Mouse (Mus musculus): ENCODE measurements at regions not wholly inside any gene's neighbourhood (a gene's known extent, or its start where the extent isn't known, plus 50 kb on each side); places are given as distances from the start of the nearest gene placed in this dataset.

DNA sequence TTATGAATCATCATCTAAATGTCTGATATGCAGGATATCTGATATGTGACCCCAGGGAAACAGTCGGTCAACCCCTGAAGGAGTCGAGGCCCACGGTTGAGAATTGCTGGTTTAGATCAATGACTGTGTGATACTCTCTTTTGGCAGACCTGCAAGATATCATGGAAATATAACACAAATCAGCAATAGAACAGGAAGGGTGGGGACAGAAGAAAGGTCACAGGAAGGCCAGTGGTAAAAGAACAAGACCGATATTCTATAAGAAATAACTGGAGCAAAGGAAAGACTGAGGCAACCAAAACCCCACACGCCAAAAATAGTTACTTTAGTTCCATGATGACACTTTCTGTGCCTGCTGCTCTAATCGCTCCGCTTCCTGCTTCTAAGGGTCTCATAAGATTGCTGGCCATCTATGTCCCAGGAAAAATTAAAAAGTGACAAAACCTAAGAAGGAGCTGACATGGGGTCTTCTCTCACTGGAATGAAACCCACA, 103.2 kb downstream of the Nfkbiz start:
- H3K4me1 ChIP-seq (replicated peaks) = no peaks in the 10 kb centered on the region
- no peaks in the 10 kb centered on the region for H3K27me3 ChIP-seq (replicated peaks)
- 84% methylated on average over 7 of the region's 7 CpGs for WGBS
- H3K9ac ChIP-seq = no peak overlapping the region
- no peaks in the 10 kb centered on the region for H3K36me3 ChIP-seq
- no peak overlapping the region for H3K4me2 ChIP-seq (replicated peaks)
- H3K27ac ChIP-seq = no peak overlapping the region
- ATAC-seq = no peak
- no peaks in the 10 kb centered on the region for H3K9me3 ChIP-seq
- no peak overlapping the region for H3K4me3 ChIP-seq (replicated peaks)

DNA sequence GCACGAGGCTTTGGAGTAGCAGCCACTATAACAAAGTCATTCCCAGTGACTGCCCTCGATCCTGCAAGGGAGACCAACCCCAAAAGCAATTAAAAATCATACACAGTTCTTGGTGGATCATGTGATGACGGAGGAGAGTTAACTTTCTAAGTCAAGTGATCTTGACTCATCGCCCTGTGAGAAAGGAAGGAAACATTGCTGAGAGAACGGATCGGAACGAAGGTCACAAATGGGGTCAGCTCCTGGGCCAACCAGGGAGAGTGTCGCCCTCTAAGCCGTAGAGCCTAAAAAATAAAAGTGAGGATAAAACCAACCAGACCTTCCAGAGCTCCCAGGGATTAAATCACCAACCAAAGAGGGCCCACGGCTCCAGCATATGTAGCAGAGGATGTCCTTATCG, 104.4 kb downstream of the Nfkbiz start:
- no peaks in the 10 kb centered on the region for H3K9me3 ChIP-seq
- no peaks in the 10 kb centered on the region for H3K27me3 ChIP-seq (replicated peaks)
- WGBS = 76% methylated on average over 11 of the region's 11 CpGs
- no peaks in the 10 kb centered on the region for H3K4me1 ChIP-seq (replicated peaks)
- no peaks in the 10 kb centered on the region for H3K36me3 ChIP-seq
- H3K27ac ChIP-seq = no peak overlapping the region
- peak; percentile 26; the same call in 1 of the 2 replicates for ATAC-seq
- H3K4me3 ChIP-seq (replicated peaks) = no peak overlapping the region
- H3K4me2 ChIP-seq (replicated peaks) = no peak overlapping the region
- H3K9ac ChIP-seq = no peak overlapping the region

DNA sequence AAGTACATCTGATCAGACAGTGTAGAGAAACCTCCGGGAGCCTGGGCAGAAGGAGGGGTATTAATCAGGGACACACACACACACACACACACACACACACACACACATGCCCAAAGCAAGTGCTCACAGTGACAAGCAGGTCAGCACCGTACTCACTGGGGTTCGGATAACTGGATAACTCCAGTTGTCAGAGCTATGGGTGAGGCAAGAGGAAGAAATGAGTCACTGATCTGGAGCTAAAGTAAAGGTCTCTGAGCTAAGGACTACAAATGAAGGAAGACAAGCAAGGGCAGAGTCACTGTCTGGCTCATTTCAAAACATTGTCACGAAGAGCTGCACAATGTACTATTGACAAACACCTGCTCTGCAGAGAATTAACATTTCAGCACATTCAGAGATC, 104.9 kb downstream of the Nfkbiz start:
- H3K27me3 ChIP-seq (replicated peaks) = no peaks in the 10 kb centered on the region
- no peak overlapping the region for H3K4me2 ChIP-seq (replicated peaks)
- ATAC-seq = peak; percentile 41
- no peaks in the 10 kb centered on the region for H3K9me3 ChIP-seq
- no peaks in the 10 kb centered on the region for H3K36me3 ChIP-seq
- no peaks in the 10 kb centered on the region for H3K4me1 ChIP-seq (replicated peaks)
- no peak overlapping the region for H3K9ac ChIP-seq
- 54% methylated on average over 4 of the region's 4 CpGs for whole genome bisulfite sequencing
- no peak overlapping the region for H3K4me3 ChIP-seq (replicated peaks)
- H3K27ac ChIP-seq = no peak overlapping the region

DNA sequence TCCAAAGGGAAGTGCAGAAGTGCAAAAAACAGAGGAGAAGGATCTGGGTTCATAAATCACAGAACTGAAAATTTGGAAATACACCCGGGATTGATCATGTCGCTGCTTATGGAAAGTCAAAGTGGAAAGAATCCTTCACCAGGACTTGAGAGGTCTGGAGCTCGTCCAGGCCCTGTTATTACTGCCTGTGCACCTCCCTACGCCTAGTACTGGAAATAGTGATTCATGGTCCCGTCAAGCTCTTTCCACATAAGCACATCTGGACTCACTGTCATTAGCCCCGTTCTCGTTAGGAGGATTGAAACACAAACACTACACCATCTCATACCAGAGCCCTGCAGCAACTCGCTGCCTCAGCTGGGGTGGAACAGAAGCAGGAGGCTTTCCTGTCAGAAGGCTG, 107.7 kb downstream of the Nfkbiz start:
- 36% methylated on average over 8 of the region's 8 CpGs for WGBS
- no peaks in the 10 kb centered on the region for H3K9me3 ChIP-seq
- no peak overlapping the region for H3K9ac ChIP-seq
- H3K4me2 ChIP-seq (replicated peaks) = no peak overlapping the region
- H3K27me3 ChIP-seq (replicated peaks) = no peaks in the 10 kb centered on the region
- H3K4me3 ChIP-seq (replicated peaks) = no peak overlapping the region
- H3K36me3 ChIP-seq = no peaks in the 10 kb centered on the region
- no peak overlapping the region for H3K27ac ChIP-seq
- no peak for ATAC-seq
- H3K4me1 ChIP-seq (replicated peaks) = no peaks in the 10 kb centered on the region

DNA sequence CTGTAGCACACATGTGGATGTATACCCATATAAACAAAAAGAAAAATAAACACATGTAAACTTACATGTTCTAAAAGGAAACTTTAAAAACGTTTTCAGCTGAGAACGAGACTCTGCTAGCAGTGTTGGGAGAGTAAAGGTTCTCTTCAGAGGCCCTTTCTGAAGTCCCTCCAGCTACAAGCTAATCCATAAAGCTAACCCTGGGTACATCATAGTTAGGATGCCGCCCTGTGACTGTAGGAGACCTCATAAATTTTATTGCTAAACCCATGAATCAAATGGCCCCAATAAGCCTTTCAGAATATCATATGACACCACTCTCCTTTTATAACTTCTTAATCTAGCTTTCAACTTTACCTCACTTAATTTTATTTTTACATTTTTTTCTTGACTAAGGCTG, 112.2 kb downstream of the Nfkbiz start:
- WGBS = 43% methylated on average over 3 of the region's 3 CpGs
- ATAC-seq = peak; percentile 81
- Histone ChIP-seq H3K9me3 (no peaks in the 10 kb centered on the region), H3K4me1 (replicated peaks) (no peaks in the 10 kb centered on the region), H3K4me3 (replicated peaks) (no peak overlapping the region), H3K27me3 (replicated peaks) (no peaks in the 10 kb centered on the region), H3K4me2 (replicated peaks) (no peak overlapping the region), H3K36me3 (no peaks in the 10 kb centered on the region), H3K27ac (no peak overlapping the region), H3K9ac (no peak overlapping the region)

DNA sequence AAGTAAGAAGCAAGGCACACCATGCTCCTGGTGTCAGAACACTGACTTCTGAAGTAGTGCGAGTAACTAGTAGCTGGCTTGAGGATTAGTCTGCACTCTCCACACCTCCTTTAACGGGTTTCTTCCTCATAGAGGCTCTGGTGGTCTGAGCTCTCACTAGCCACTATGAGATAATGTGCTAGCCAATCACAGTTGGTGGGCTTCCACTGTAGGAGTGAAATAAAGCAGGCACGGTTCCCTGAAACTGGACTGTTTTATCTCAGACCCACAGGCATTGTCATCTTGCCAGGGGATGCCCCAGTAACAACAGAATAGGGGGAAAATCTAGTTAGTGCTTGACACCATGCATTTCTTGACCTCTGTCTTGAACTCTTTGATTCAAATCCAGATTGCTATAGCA, 118.3 kb downstream of the Nfkbiz start:
- Histone ChIP-seq H3K27ac (no peak overlapping the region), H3K4me2 (replicated peaks) (no peak overlapping the region), H3K9me3 (no peaks in the 10 kb centered on the region), H3K9ac (no peak overlapping the region), H3K4me3 (replicated peaks) (no peak overlapping the region), H3K36me3 (no peaks in the 10 kb centered on the region), H3K4me1 (replicated peaks) (no peaks in the 10 kb centered on the region), H3K27me3 (replicated peaks) (no peaks in the 10 kb centered on the region)
- no peak for ATAC-seq
- WGBS = 46% methylated on average over 3 of the region's 3 CpGs

DNA sequence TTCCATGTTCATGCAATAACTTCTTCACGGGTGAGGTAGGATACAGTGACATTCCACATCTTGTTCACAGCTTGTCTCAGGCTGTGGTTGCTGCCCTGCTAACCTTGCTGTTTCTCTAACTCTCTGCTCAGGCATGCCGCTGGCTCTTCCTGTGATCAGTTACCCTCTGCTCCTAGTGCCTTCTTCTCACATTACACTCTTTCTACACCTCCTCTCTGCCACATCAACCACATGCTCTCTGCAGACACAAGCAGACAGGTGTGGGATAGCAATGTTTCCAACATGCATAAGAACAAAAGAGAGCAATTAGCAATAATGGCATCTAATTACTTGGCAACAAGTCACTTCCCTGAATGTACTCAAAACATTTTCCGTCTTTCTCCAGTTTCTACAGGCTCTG, 128.7 kb downstream of the Nfkbiz start:
- no peak overlapping the region for H3K27ac ChIP-seq
- H3K4me3 ChIP-seq (replicated peaks) = no peak overlapping the region
- H3K4me1 ChIP-seq (replicated peaks) = no peaks in the 10 kb centered on the region
- no peak overlapping the region for H3K9ac ChIP-seq
- H3K27me3 ChIP-seq (replicated peaks) = no peaks in the 10 kb centered on the region
- WGBS = 60% methylated on average over 3 of the region's 3 CpGs
- no peaks in the 10 kb centered on the region for H3K36me3 ChIP-seq
- ATAC-seq = no peak
- no peak overlapping the region for H3K4me2 ChIP-seq (replicated peaks)
- no peaks in the 10 kb centered on the region for H3K9me3 ChIP-seq

DNA sequence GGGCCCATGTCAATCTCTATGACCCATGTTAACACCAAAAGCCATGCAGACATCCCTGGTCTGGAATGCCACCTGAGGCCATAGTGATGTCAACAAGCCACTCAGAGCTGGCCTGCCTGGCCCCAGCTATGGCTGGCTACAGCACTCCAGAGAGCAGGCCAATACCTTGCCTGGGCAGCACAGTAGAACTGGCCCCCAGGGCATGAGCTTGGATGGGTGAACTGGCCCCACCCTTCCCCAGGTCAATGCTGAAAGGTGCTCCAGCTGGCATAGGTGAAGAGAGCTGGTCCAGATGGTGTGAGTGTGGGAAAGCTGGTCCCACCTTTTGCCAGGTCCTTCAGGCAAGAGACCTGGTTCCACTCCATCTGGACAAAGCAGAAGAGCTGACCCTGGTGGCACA, 132.2 kb downstream of the Nfkbiz start:
- H3K4me2 ChIP-seq (replicated peaks) = no peak overlapping the region
- H3K27ac ChIP-seq = no peak overlapping the region
- no peaks in the 10 kb centered on the region for H3K9me3 ChIP-seq
- H3K36me3 ChIP-seq = no peaks in the 10 kb centered on the region
- H3K4me3 ChIP-seq (replicated peaks) = no peak overlapping the region
- no peak for ATAC-seq
- no peaks in the 10 kb centered on the region for H3K4me1 ChIP-seq (replicated peaks)
- no peaks in the 10 kb centered on the region for H3K27me3 ChIP-seq (replicated peaks)
- H3K9ac ChIP-seq = no peak overlapping the region

- no peak overlapping the region for H3K4me3 ChIP-seq (replicated peaks)
- H3K4me2 ChIP-seq (replicated peaks) = no peak overlapping the region
- H3K27ac ChIP-seq = no peak overlapping the region
- no peaks in the 10 kb centered on the region for H3K27me3 ChIP-seq (replicated peaks)
- no peaks in the 10 kb centered on the region for H3K9me3 ChIP-seq
- no peaks in the 10 kb centered on the region for H3K4me1 ChIP-seq (replicated peaks)
- no peak for ATAC-seq
- 84% methylated on average over 3 of the region's 3 CpGs for WGBS
- H3K36me3 ChIP-seq = no peaks in the 10 kb centered on the region
- H3K9ac ChIP-seq = no peak overlapping the region
These were observed 140.2 kb downstream of the Nfkbiz start for GRCm38 (mm10) chr16:55698489-55698892.

DNA sequence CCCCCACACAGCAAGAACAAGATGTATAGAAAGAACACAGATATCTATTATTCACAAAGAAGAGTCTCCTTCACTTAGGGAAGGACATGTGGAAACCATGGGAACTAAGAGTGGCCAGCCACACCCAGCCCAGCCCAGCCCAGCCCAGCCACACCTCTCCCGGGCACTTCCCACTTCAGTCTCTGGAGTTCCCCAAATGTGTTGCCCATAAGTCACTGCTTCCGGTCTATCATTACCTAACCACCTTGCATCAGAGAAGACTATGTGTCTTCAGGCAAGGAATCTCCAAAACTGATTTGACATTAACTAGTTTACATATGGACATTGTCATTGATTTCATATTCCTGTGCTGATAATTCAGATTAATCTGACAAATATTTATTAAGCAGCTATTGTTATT, 147.6 kb downstream of the Nfkbiz start:
- H3K4me1 ChIP-seq (replicated peaks) = no peaks in the 10 kb centered on the region
- H3K9ac ChIP-seq = no peak overlapping the region
- 79% methylated on average over 2 of the region's 2 CpGs for WGBS
- H3K4me3 ChIP-seq (replicated peaks) = no peak overlapping the region
- no peak overlapping the region for H3K4me2 ChIP-seq (replicated peaks)
- no peaks in the 10 kb centered on the region for H3K27me3 ChIP-seq (replicated peaks)
- no peaks in the 10 kb centered on the region for H3K36me3 ChIP-seq
- no peaks in the 10 kb centered on the region for H3K9me3 ChIP-seq
- no peak overlapping the region for H3K27ac ChIP-seq
- no peak for ATAC-seq

- 81% methylated on average over 1 of the region's 1 CpGs for WGBS
- Histone ChIP-seq H3K9me3 (no peaks in the 10 kb centered on the region), H3K4me1 (replicated peaks) (no peaks in the 10 kb centered on the region), H3K36me3 (no peaks in the 10 kb centered on the region), H3K27me3 (replicated peaks) (no peaks in the 10 kb centered on the region), H3K27ac (no peak overlapping the region), H3K9ac (no peak overlapping the region), H3K4me3 (replicated peaks) (no peak overlapping the region), H3K4me2 (replicated peaks) (no peak overlapping the region)
- no peak for ATAC-seq
These were observed 174.8 kb downstream of the Nfkbiz start for GRCm38 (mm10) chr16:55663946-55664345.

DNA sequence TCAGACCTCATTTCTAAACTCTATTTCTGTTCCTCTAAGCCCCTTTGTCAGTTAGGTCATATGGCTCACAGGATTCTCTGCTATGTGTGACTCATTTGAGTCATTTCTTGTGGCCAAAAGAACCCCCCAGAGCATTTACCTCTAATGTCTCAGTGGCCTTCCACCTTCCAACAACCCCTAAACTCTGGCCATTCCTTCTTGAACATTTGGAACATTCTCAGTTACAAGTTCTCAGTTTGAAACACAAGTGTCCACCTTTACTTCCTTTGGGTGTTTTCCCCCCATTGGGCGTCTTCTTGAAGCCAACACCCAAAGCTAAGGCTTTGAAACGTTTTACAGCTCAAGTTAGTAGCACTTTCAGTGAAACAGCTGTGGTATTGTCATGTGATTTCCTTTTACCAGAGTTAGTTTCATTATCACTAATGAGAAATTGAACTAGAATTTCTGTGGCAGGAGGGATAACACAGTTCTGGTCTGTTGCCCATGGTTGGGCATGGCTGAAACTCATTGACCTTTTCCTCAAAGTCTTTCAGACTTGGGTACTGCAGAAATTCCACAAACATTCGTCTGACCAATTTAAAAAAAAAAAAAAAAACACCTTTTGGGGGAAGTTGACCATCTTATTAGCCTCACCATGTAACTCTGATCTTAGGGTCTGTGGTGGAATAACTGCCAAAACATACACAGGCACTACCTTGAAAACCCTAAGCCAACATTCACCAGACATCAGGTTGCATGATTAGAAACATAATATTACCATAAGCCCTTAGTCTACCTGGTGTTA, 201.8 kb downstream of the Nfkbiz start:
- H3K4me2 ChIP-seq (replicated peaks) = no peak overlapping the region
- H3K36me3 ChIP-seq = no peaks in the 10 kb centered on the region
- no peak overlapping the region for H3K9ac ChIP-seq
- H3K27ac ChIP-seq = no peak overlapping the region
- H3K9me3 ChIP-seq = no peaks in the 10 kb centered on the region
- ATAC-seq = no peak
- H3K4me1 ChIP-seq (replicated peaks) = no peaks in the 10 kb centered on the region
- no peak overlapping the region for H3K4me3 ChIP-seq (replicated peaks)
- H3K27me3 ChIP-seq (replicated peaks) = no peaks in the 10 kb centered on the region
- 59% methylated on average over 3 of the region's 3 CpGs for WGBS

DNA sequence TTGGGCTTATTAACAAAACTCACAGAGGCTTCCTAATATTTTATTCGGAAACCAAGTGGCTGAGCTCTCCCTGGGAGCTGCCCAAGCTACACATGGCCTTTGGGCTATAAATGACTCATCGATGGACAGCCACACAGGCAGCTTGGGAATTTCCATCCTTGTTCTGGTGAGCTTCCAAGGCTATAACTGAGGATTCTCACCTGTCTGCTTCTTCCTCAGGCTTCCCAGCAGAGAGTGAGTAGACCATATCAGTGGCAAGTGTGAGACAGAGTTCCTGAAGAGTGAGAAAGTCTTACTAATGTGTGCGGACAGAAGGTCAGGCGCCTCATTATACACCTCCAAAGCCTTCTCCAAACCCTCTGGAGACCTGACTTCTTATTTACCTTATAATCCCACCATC, 202.5 kb downstream of the Nfkbiz start:
- H3K4me2 ChIP-seq (replicated peaks) = no peak overlapping the region
- no peak overlapping the region for H3K9ac ChIP-seq
- no peaks in the 10 kb centered on the region for H3K9me3 ChIP-seq
- H3K4me3 ChIP-seq (replicated peaks) = no peak overlapping the region
- H3K36me3 ChIP-seq = no peaks in the 10 kb centered on the region
- no peaks in the 10 kb centered on the region for H3K4me1 ChIP-seq (replicated peaks)
- 91% methylated on average over 4 of the region's 4 CpGs for WGBS
- ATAC-seq = no peak
- H3K27ac ChIP-seq = no peak overlapping the region
- H3K27me3 ChIP-seq (replicated peaks) = no peaks in the 10 kb centered on the region

All from intestine, embryonic 15.5 days (tissue).